Mouse (Mus musculus) C2C12 (cell line): ENCODE results near the gene Hist1h2ba.

Source experiments
- CTCF ChIP-seq: IDR thresholded peaks from one replicate; pipeline ENCODE4 v1.5.1; 2011; ENCODE audit not compliant: control insufficient read depth, insufficient read depth, insufficient read length
- MAX ChIP-seq: IDR thresholded peaks from one replicate; pipeline ENCODE4 v1.6.1; 2011; ENCODE audit warnings: mild to moderate bottlenecking, control low read depth
- MYOG ChIP-seq: IDR thresholded peaks from one replicate; pipeline ENCODE4 v1.6.1; 2011; ENCODE audit not compliant: control insufficient read depth, insufficient read length; ENCODE audit errors: extremely low read depth

GRCm38 (mm10) chr13:23892592-23893268 lies 41.2 kb downstream of the Hist1h2ba start:
- TF ChIP-seq MYOG (no peak), CTCF (no peak), MAX (no peak)
